Mouse (Mus musculus) liver, postnatal 0 days (tissue): ENCODE data around the gene Zfp467.

Source experiments
- CTCF ChIP-seq: sonication (generic); IDR thresholded peaks from 2 replicates; pipeline ENCODE4 v1.5.1; 2016; ENCODE audit warnings: antibody characterized with exemption, low read depth
- EP300 ChIP-seq: IDR thresholded peaks from 2 replicates; pipeline ENCODE4 v1.6.1; 2016; ENCODE audit warnings: antibody characterized with exemption, low read depth, mild to moderate bottlenecking

- TF ChIP-seq CTCF (no peak), EP300 (0 out of 2 replicates have a peak, but pooled peaks have one; percentile 25)
These were observed 1.9 kb downstream of the Zfp467 start for GRCm38 (mm10) chr6:48443592-48444309.
